Mouse (Mus musculus) 3T3-L1 (cell line): Measurements from ENCODE around the gene Dclre1b.
"Not testable (repeated sequence)": the region's sequence is repeated elsewhere in the genome, so short reads cannot be mapped to it uniquely, and the experiment has no call there.

Experiments
- DNase-seq: peaks from one replicate; pipeline ENCODE4 v3.0.0-alpha.2; 2015; ENCODE audit warnings: low read depth, low spot score

Dclre1b gene

GRCm38 (mm10) chr3:103808891-103809798 lies at the start of gene Dclre1b, which contains the start of the genes Ap4b1 and Gm43064:
Dclre1b (minus strand) TSS chr3:103809444.
Ap4b1 (plus strand) TSS chr3:103809520.
Gm43064 (plus strand) TSS chr3:103809573.
- DNase-seq, result peak; percentile 93

- DNase-seq, result no peak
Measured at GRCm38 (mm10) chr3:103857977-103858563, 48.8 kb upstream of the Dclre1b start.

GRCm38 (mm10) chr3:103857036-103857805 lies 48.0 kb upstream of the Dclre1b start:
- DNase-seq, result no peak

DNA sequence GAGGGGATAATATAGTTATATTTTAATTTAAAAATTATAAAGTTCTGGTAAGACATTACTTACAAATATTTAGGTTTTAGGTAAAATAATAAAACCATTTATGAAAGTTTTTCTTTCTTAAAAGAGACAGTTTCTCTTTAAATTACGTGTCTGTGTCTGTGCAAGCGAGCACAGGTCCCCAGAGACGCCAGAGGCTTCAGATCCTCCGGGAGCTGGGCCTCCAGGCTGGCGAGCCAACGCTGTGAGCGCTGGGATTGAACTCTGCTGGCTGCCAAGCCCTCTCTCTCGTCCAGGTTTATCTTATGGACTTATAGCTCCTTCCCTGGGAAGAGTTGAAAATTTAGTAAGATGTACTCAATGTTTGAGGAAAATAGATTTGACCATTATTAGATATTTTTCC lies 44.6 kb upstream of the Dclre1b start:
- no peak for DNase-seq

- peak; percentile 73 for DNase-seq
Measured at GRCm38 (mm10) chr3:103852565-103853299, 43.5 kb upstream of the Dclre1b start.

DNA sequence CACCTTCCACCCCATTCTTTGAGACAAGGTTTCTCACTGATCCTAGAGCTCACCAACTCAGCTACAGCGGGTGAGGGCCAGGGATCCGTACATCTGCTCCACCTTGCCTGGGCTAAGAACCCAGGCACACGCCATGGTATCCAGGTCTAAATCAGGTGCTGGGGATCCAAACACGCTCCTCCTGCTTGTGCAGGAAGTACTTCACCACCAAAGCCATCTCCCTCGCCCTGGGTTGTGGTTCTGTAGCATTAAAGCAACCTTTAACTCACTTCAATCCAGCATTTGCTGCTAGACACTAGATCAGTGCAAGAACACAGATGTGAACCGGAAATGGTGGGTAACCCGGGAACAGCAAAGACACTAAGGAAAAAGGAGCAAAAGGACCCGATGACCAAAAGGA lies 42.6 kb upstream of the Dclre1b start:
- no peak for DNase-seq

GRCm38 (mm10) chr3:103851481-103851880 lies 42.2 kb upstream of the Dclre1b start:
- DNase-seq, result no peak

DNA sequence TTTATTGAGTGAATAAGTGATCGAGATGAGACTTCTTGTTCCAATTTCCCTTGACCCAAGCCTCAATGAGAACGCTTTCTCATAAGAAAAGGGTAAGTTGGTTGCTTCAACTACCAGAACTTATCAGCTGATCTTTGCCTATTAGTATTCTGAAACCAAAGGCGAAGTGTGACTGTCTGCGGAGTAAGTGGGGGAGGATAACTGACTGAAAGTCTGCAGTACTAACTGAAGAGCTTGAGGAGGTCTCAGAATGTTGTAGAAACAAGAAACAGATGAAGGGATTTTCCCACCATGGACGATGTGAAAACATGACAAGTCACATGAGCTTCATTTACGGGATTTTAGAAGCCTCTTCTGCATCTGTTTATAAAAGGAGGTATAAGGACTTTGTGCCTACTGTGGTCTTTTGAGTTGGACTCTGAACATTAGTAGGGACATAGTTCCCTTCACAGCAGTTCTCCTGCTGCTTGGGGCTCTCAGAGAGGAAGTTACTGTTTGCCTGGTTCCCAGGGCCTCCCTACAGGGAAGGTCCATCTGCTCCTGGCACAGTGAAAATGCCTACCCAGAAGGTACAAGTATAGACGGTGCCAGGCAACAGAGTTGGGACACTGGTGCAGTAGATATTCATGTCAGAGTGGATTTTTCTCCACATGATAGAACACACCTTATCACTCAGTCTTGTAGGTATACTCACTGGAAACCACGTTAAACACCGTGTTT lies 41.6 kb upstream of the Dclre1b start:
- no peak for DNase-seq

DNA sequence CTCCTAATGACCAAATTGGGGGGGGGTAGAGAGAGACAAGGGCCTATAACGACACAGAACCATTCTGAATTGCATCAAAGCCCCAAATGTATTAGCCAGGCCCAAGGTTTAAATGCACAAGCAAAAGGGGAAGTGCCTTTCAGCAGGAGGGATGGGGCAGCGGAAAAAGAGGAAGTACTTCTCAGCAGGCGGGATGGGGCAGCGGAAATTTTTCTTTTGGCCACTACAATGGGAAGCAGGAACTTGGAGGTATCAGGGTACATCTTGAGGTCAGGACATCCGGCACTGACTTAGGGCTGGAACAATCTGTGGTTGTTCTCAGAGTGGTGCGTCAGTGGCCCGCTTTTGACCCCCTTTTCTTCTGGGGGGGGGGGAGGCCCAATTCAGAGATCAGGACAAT lies 31.7 kb upstream of the Dclre1b start:
- DNase-seq, result not testable (repeated sequence)

DNA sequence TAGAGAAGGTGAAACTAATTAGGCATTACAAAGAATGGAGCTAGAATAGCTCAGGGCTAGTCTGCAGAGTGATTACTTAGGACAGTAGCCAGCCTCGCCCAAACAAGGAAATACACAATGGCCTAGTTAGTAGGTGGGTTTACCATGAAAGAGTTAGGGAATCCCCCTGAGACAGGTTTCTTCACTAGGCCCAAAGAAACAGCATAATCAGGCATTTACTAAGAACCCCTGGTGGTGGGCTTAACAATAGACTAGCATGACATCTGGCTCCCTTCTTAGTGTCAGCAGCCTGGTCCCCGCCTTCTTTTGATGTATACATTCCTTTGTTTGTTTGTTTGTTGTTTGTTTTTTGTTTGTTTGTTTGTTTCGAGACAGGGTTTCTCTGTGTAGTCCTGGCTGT lies 31.0 kb upstream of the Dclre1b start:
- not testable (repeated sequence) for DNase-seq

DNA sequence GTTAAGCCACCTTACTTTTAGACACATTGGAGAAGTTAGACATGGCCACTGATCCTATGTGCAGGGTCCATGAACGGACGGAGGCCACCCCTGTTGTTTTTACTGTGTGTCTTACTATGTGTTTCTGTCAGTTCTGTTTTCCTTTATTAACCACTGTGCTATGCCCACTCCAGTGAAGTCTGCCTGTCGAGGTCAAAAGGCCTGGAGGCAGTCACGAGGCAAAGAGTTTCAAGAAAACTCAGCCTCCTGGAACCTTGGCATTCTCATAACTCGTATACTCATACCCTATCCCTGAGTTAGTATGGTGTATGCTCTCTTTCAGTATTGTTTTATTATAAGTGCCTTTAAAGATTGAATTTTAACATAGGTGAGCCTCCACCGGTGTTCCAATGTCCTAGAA lies 30.5 kb upstream of the Dclre1b start:
- no peak for DNase-seq

DNA sequence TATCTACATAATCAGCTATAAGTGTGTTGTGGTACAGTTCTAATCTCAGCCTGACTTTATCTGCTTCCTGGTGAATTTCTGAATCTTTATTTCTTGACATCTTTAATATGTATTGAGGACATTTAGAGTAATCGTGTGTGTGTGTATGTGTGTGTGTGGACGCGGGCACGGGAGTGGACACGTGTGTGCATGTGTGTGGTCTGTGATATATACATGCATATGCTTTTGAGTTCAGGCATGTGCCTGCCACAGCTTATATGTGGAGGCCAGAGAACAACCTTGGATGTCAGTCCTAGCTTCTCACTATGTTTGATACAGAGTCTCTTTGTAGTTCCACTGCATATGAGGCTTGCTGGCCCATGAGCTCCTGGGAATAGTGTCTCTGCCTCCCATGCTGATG lies 27.2 kb upstream of the Dclre1b start:
- no peak for DNase-seq

DNA sequence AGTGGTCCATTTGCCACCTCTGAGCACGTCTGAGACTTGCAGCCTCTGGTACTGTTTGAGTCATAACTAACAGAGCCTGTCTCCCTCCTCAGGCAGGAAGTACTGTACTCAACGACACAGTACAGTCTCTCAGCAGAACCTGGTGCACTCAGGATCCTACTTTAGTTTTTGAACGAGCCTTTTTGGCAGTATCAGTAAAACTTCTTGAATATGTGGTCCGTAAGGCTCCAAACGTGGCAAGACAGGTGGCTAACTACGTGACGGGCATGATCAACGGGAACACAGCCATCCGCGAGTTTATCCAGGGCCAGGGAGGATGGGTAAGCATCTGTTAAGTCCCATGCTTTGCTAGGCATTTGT lies 26.7 kb upstream of the Dclre1b start:
- no peak for DNase-seq

- peak; percentile 58 for DNase-seq
Measured at GRCm38 (mm10) chr3:103835272-103835950, 26.2 kb upstream of the Dclre1b start.

DNA sequence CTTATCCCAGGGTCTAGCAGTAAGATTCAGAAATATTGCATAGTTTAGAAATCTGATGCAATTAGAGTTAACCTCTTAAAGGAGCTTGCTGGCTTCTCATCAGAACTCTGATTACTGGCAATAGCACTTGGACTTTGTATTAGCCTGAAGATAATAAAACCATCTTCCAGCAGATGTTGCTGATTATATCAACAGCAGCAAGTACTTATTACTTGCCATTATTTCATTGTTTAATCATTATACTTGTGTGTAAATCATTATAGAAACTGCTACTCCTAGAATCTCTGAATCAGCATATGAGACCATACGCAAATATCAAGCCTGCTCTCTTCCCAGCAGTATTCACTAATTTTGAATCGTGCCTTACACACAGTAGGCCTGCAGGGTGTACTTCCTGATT lies 24.8 kb upstream of the Dclre1b start:
- no peak for DNase-seq

DNA sequence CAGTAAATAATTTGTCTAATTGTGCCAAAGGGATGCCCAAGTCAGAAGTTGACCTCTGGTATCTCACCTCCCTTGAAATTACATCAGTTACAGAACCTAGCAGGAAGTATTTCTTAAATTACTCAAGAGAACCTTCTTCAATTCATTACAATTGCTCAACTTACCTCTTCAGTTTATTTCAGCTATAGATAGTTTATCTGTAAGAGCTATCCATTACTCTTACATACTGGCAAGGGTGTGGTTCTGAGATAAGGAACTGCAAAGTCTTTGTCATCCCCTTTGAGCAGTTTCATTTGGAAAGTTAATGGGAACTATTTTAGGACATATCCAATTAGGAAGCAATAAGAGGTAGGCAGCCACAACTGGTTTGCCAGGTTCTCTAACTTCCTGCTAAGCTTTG lies 23.2 kb upstream of the Dclre1b start, which contains the start of gene Bcl2l15:
TSS of gene Bcl2l15 (plus strand) at position 176 of the 400 bp plus-strand sequence.
- no peak for DNase-seq

DNA sequence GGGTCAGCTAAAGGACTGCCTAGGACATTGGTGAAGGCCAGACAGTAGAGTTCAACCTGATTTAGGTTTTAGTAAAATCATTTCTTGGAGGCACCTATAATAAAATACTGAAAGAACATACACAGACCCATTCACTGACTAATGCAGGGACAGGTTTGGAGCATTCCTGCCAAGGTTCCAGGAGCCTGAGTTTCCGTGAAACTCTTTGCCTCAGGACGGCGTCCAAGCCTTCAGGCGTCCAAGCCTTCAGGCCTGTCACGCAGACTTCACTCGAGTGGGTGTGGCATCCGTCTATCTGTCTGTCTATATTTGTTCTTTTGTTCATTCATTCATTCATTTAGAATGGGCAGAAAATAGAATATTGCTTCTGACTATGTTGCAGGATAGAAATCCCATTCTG lies 21.9 kb upstream of the Dclre1b start:
- DNase-seq, result no peak

- DNase-seq, result peak; percentile 91
Measured at GRCm38 (mm10) chr3:103830681-103831080, 21.4 kb upstream of the Dclre1b start.

DNA sequence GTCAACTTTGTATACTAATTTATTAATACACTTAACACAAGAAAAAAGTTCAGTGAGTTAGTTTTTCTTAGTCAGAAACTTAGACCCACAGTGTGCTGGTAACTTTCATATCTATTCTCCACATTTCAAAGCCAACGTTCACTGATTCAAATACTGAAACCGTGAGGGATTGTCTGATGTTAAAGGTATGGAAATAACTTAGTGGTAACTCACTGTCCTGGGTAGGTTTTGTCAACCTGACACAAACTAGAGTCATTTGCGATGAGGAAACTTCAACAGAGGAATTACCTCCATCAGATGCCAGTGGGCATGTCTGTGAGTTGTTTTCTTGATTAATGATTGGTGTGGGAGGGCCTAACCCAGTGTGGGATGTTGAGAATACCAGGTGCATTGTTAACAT lies 19.8 kb upstream of the Dclre1b start:
- no peak for DNase-seq

- no peak for DNase-seq
Measured at GRCm38 (mm10) chr3:103827548-103827947, 18.3 kb upstream of the Dclre1b start.
